Mouse (Mus musculus) retina, postnatal 1 day (tissue): Measurements from ENCODE around the gene Rab8a.

Experiments
- DNase-seq: peaks from one replicate; pipeline ENCODE4 v3.0.0-alpha.2; 2012

The Rab8a gene

GRCm38 (mm10) chr8:72147266-72147665 is 13.7 kb upstream of the Rab8a start:
- DNase-seq, result no peak

DNA sequence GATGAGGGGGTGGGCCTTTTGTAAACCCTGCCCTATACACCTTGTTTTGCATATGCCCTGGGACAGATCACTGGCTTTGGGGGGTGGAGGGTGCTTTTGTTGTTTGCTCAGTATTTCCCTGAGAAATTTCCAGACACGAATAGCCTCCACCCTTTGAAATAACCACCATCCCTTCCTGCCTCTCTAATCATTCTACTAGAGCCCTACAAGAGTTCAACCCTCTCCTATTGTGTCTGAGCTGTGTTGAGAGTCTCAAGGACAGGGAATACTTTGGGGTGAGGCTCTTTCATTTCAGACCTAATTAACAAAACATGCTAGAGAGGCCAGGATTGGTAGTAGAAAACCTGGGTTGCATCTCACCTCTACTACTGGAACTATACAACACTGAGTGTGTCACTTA is 11.9 kb upstream of the Rab8a start:
- DNase-seq, result no peak

DNA sequence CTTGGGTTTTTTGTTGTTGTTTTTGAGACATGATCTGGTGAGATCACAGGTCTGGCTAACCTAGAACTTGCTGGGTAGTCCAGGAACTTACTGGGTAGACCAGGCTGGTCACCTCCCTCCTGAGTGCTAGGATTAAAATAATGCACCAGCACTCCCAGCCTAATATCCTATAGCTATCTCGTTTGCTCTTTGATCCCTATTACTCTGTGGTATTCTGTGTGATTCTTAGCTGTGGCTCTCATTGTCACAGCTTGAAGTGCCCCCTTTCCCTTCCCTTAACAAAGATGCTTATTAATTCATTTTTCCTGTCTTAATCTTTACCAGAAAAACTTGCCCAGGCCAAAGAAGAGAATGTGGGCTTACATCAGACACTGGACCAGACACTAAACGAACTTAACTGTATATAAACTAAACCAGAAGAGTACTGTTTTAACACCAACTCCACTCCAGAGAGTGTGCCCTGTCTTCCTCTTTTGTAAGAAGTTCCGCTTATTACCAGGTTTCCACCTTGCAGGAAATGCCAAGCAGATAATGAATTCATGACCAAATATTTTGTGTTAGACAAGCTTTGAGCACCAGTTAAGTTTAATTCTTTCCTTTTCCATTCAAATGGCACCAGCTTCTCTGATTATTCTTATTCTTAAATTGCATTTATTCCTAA is 9.5 kb upstream of the Rab8a start:
- no peak for DNase-seq

GRCm38 (mm10) chr8:72153382-72153781 is 7.6 kb upstream of the Rab8a start:
- no peak for DNase-seq

DNA sequence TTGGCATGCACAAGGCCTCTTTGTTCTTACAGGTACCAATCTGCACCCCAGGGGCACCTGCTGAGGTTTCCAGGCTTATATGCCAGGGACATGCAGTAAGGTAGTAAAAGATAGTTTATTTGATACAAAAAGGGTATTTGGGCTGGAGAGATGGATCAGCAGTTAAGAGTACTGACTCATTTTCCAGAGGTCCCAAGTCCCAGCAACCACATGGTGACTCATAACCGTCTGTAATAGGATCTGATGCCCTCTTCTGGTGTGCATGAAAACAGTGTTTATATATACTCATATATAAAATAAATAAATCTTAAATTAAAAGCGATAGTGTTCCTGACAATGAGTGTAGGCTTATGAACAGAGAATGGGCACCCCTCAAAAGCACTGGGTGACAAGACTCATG is 2.9 kb upstream of the Rab8a start:
- DNase-seq, result no peak

DNA sequence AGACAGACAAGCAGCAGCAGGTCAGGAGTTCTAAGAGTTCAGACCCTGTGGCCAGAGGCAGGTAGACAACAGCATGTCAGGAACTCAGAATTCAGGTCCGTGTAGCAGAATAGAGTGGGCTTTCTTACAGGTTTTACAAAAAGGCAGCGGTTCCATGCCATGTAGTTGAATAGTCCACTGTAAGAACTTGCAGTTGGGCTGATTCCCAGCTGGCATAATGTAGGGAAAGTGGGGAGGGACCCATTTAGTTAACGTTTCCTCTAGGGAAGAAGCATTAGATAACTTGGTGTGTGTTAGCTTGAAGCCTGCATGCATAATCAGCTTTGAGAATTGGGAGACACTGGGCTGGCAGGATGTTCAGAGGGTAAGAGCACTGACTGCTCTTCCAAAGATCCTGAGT is 2.3 kb upstream of the Rab8a start:
- no peak for DNase-seq

DNA sequence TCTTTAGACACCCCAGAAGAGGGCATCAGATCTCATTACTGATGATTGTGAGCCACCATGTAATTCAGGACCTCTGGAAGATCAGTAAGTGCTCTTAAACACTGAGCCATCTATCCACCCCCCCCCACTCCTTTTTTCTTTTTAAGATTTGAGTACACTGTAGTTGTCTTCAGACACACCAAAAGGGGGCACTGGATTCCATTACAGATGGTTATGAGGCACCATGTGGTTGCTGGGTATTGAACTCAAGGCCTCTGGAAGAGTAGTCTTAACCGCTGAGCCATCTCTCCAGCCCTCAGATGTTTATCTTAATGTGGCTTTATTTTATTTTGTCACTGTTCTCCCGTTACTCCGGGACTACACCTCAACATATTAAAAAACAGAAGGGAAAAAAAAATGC is 993 bp upstream of the Rab8a start:
- peak; percentile 4 for DNase-seq

DNA sequence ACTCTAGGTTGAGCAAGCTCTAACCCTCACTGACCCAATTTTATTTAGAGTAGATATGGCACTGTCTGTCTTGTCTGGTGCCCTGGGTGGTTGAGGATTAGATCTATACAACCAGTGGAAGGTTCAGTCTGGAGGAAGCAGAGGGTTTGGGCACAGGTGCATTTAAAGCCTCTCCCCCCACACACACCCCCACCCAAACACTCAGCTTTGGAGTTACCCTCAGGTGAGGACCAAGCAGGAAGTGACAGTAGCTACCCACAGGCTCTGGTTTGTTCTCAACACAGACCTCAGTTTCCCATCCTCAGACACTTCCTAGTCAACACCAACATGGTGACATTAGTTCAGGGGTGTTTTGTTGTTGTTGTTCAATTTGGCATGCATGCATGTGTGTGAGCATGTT is 1.8 kb downstream of the Rab8a start:
- DNase-seq, result no peak

- DNase-seq, result no peak
These were observed 8.2 kb downstream of the Rab8a start for GRCm38 (mm10) chr8:72169098-72169668.

- DNase-seq, result no peak
These were observed 8.8 kb downstream of the Rab8a start for GRCm38 (mm10) chr8:72169681-72170249.

GRCm38 (mm10) chr8:72177346-72177925 is 16.4 kb downstream of the Rab8a start:
- DNase-seq, result peak; percentile 83

GRCm38 (mm10) chr8:72183554-72184202 is 22.7 kb downstream of the Rab8a start:
- no peak for DNase-seq

- no peak for DNase-seq
These were observed 26.9 kb downstream of the Rab8a start for GRCm38 (mm10) chr8:72187793-72188331.

DNA sequence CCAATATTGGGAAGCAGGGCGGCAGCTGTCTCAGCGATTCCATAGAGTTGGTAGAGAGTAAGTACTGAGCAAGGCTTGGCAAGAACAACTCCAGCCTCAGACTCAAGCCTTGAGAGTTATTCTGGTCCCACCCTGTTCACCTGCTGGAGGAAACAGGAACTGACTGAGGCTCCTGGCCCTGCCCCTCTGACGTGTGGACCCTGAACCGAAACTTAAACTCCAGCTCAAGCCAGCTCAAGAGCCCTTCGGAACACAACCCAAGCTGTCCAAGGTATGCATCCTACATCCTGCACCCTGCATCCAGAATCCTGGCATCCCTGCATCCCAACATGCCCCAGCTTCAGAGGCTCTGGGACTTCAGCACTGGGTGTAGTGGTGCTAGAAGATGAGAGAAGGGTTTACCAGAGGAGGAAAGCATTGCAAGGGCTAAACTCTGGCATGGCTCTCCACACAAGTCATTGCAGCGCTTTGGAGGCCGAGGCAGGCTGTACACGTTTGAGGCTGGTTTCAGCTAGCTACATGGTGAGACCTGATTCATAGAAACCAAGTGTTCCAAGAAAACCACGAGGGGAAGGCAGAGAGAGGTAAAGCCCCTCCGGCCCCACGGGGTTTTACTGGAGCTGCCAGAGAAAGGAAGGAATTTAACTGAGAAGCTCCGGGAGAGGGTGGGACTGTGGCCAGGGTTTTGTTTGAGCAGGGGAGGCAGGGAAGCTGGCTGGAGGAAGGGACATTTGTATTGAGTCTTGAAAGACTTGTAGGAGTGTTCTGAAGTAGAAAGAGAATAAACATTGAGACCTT is 28.6 kb downstream of the Rab8a start, which contains the start of gene Hsh2d:
Gene Hsh2d, plus strand, starts transcription at position 222 of the 798 bp plus-strand sequence.
- no peak for DNase-seq

GRCm38 (mm10) chr8:72190215-72190539 is 29.2 kb downstream of the Rab8a start:
- DNase-seq, result no peak

- DNase-seq, result no peak
These were observed 31.1 kb downstream of the Rab8a start for GRCm38 (mm10) chr8:72192065-72192464.

- no peak for DNase-seq
These were observed 37.0 kb downstream of the Rab8a start for GRCm38 (mm10) chr8:72197997-72198396.

DNA sequence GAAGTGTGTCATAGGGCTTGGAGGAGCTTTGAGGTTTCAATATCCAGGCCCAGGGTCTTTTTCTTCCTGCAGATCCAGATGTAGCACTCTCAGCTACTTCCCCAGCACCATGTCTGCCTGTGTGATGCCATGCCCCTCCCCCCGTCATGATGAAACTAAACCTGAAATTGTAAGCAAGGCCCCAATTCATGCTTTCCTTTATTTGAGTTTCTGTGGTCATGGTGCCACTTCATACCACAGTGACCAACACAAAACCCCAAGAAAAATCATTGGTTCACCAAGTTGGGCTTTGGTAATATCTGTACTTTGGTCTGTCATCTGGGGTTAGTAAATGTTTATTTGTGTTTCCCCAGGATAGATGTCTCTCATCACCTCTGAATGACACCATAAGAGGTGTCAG is 47.6 kb downstream of the Rab8a start:
- DNase-seq, result no peak

GRCm38 (mm10) chr8:72210222-72210621 is 49.2 kb downstream of the Rab8a start:
- DNase-seq, result no peak

GRCm38 (mm10) chr8:72210710-72211109 is 49.7 kb downstream of the Rab8a start:
- DNase-seq, result no peak

GRCm38 (mm10) chr8:72211846-72212245 is 50.8 kb downstream of the Rab8a start:
- no peak for DNase-seq

- DNase-seq, result no peak
These were observed 51.8 kb downstream of the Rab8a start, which contains the start of gene Cib3 for GRCm38 (mm10) chr8:72212751-72213150. TSS of gene Cib3 (minus strand) at chr8:72212837.

GRCm38 (mm10) chr8:72213536-72213935 is 52.5 kb downstream of the Rab8a start, which contains the start of gene Gm11034:
TSS of gene Gm11034 (minus strand) at chr8:72213636.
- no peak for DNase-seq
